Mouse (Mus musculus): ENCODE data around the gene 6030408B16Rik. TPM values are rescaled to one million over a fixed set of nuclear protein-coding genes. Genes with fewer than 3 reads are reported as not detected.

6030408B16Rik gene
- polyA plus RNA-seq, 1 experiment from 2014 or later = 1.7 TPM

- no peak for DNase-seq (ENCODE audit: low spot score)
- no peak for ATAC-seq (replicated peaks; ENCODE audit: insufficient number of reproducible peaks, low FRiP score, low TSS enrichment, low read depth)
- no peak overlapping the region for H3K4me2 ChIP-seq (ENCODE audit: low read depth, low read length)
- H3K36me3 ChIP-seq (replicated peaks; ENCODE audit: control insufficient read depth, insufficient read depth, low read depth, low read length) = no peaks in the 10 kb centered on the region
- no peak overlapping the region for H3K27ac ChIP-seq (replicated peaks; ENCODE audit: low read depth, low read length)
- 92% methylated on average over 4 of the region's 4 CpGs for WGBS
- H3K27me3 ChIP-seq (ENCODE audit: control insufficient read depth, insufficient read depth, low read length) = no peaks in the 10 kb centered on the region
- no peaks in the 10 kb centered on the region for H3K9me3 ChIP-seq (replicated peaks; ENCODE audit: control insufficient read depth, low read length)
- H3K9ac ChIP-seq (replicated peaks; ENCODE audit: low read length) = no peak overlapping the region
- no peaks in the 10 kb centered on the region for H3K4me1 ChIP-seq (ENCODE audit: control insufficient read depth, insufficient read depth, low read length)
- H3K4me3 ChIP-seq (ENCODE audit: low read depth, low read length) = no peak overlapping the region
Measured at GRCm38 (mm10) chr15:101306459-101306858, 13.4 kb downstream of the 6030408B16Rik start.

- H3K4me2 ChIP-seq (ENCODE audit: low read depth, low read length) = no peak overlapping the region
- no peaks in the 10 kb centered on the region for H3K36me3 ChIP-seq (replicated peaks; ENCODE audit: control insufficient read depth, insufficient read depth, low read depth, low read length)
- no peak overlapping the region for H3K4me3 ChIP-seq (ENCODE audit: low read depth, low read length)
- no peaks in the 10 kb centered on the region for H3K4me1 ChIP-seq (ENCODE audit: control insufficient read depth, insufficient read depth, low read length)
- DNase-seq (ENCODE audit: low spot score) = peak; percentile 27
- H3K27ac ChIP-seq (replicated peaks; ENCODE audit: low read depth, low read length) = no peak overlapping the region
- ATAC-seq (replicated peaks; ENCODE audit: insufficient number of reproducible peaks, low FRiP score, low TSS enrichment, low read depth) = no peak
- 50% methylated on average over 13 of the region's 13 CpGs for WGBS
- H3K9me3 ChIP-seq (replicated peaks; ENCODE audit: control insufficient read depth, low read length) = no peaks in the 10 kb centered on the region
- no peaks in the 10 kb centered on the region for H3K27me3 ChIP-seq (ENCODE audit: control insufficient read depth, insufficient read depth, low read length)
- no peak overlapping the region for H3K9ac ChIP-seq (replicated peaks; ENCODE audit: low read length)
Measured at GRCm38 (mm10) chr15:101308440-101309348, 15.7 kb downstream of the 6030408B16Rik start.

DNA sequence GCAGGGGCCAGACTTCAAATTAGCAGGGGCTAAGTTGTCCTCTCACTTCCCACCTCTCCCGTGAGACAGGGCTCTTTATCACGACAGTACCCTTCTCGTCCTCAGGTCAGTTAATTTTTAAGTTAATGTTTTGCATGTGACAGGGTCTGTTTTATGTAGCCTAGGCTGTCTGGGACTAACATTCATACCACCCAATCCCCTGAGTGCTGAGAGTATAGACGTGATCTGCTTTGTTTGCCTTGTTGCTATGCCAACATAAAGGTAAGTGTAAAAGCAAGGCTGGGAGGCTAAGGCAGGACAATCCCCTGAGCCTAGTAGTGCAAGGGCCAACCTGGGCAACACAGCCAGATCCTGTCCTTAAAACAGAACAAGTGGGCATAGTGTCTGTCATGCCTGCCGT, 16.5 kb downstream of the 6030408B16Rik start:
- DNase-seq (ENCODE audit: low spot score) = peak; percentile 33
- no peak overlapping the region for H3K9ac ChIP-seq (replicated peaks; ENCODE audit: low read length)
- ATAC-seq (replicated peaks; ENCODE audit: insufficient number of reproducible peaks, low FRiP score, low TSS enrichment, low read depth) = no peak
- H3K4me1 ChIP-seq (ENCODE audit: control insufficient read depth, insufficient read depth, low read length) = no peaks in the 10 kb centered on the region
- no peak overlapping the region for H3K4me2 ChIP-seq (ENCODE audit: low read depth, low read length)
- no peaks in the 10 kb centered on the region for H3K27me3 ChIP-seq (ENCODE audit: control insufficient read depth, insufficient read depth, low read length)
- H3K9me3 ChIP-seq (replicated peaks; ENCODE audit: control insufficient read depth, low read length) = no peaks in the 10 kb centered on the region
- WGBS = 29% methylated on average over 5 of the region's 5 CpGs
- no peak overlapping the region for H3K4me3 ChIP-seq (ENCODE audit: low read depth, low read length)
- H3K36me3 ChIP-seq (replicated peaks; ENCODE audit: control insufficient read depth, insufficient read depth, low read depth, low read length) = no peaks in the 10 kb centered on the region
- H3K27ac ChIP-seq (replicated peaks; ENCODE audit: low read depth, low read length) = no peak overlapping the region

GRCm38 (mm10) chr15:101311087-101311770, 18.2 kb downstream of the 6030408B16Rik start:
- H3K27ac ChIP-seq (replicated peaks; ENCODE audit: low read depth, low read length) = no peak overlapping the region
- DNase-seq (ENCODE audit: low spot score) (no peak), ATAC-seq (replicated peaks; ENCODE audit: insufficient number of reproducible peaks, low FRiP score, low TSS enrichment, low read depth) (no peak)
- no peaks in the 10 kb centered on the region for H3K4me1 ChIP-seq (ENCODE audit: control insufficient read depth, insufficient read depth, low read length)
- WGBS = 63% methylated on average over 12 of the region's 15 CpGs
- no peaks in the 10 kb centered on the region for H3K9me3 ChIP-seq (replicated peaks; ENCODE audit: control insufficient read depth, low read length)
- no peak overlapping the region for H3K4me3 ChIP-seq (ENCODE audit: low read depth, low read length)
- no peaks in the 10 kb centered on the region for H3K27me3 ChIP-seq (ENCODE audit: control insufficient read depth, insufficient read depth, low read length)
- no peak overlapping the region for H3K9ac ChIP-seq (replicated peaks; ENCODE audit: low read length)
- no peak overlapping the region for H3K4me2 ChIP-seq (ENCODE audit: low read depth, low read length)
- no peaks in the 10 kb centered on the region for H3K36me3 ChIP-seq (replicated peaks; ENCODE audit: control insufficient read depth, insufficient read depth, low read depth, low read length)

DNA sequence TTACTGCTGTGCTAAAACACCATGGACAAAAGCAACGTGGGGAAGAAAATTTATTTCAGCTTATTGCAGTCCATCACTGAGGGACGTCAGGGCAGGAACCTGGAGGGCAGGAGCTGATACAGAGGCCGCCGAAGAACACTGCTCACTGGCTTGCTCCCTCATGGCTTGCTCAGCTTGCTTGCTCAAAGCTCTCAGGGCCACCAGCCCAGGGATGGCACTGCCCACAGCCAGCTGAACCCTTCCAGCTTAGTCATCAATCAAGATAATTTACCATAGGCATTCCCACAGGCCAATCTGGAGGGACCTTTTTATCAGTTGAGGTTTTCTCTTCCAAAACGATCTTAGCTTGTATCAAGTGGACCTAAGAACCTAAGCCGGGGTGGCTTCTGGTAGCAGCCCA, 19.0 kb downstream of the 6030408B16Rik start:
- H3K4me1 ChIP-seq (ENCODE audit: control insufficient read depth, insufficient read depth, low read length) = no peaks in the 10 kb centered on the region
- no peak overlapping the region for H3K27ac ChIP-seq (replicated peaks; ENCODE audit: low read depth, low read length)
- no peaks in the 10 kb centered on the region for H3K9me3 ChIP-seq (replicated peaks; ENCODE audit: control insufficient read depth, low read length)
- no peak overlapping the region for H3K9ac ChIP-seq (replicated peaks; ENCODE audit: low read length)
- no peaks in the 10 kb centered on the region for H3K36me3 ChIP-seq (replicated peaks; ENCODE audit: control insufficient read depth, insufficient read depth, low read depth, low read length)
- no peak overlapping the region for H3K4me2 ChIP-seq (ENCODE audit: low read depth, low read length)
- WGBS = 83% methylated on average over 6 of the region's 6 CpGs
- DNase-seq (ENCODE audit: low spot score) (no peak), ATAC-seq (replicated peaks; ENCODE audit: insufficient number of reproducible peaks, low FRiP score, low TSS enrichment, low read depth) (no peak)
- H3K4me3 ChIP-seq (ENCODE audit: low read depth, low read length) = no peak overlapping the region
- H3K27me3 ChIP-seq (ENCODE audit: control insufficient read depth, insufficient read depth, low read length) = no peaks in the 10 kb centered on the region

- H3K4me2 ChIP-seq (ENCODE audit: low read depth, low read length) = no peak overlapping the region
- WGBS = 88% methylated on average over 4 of the region's 4 CpGs
Measured at GRCm38 (mm10) chr15:101315378-101315777, 22.4 kb downstream of the 6030408B16Rik start.

DNA sequence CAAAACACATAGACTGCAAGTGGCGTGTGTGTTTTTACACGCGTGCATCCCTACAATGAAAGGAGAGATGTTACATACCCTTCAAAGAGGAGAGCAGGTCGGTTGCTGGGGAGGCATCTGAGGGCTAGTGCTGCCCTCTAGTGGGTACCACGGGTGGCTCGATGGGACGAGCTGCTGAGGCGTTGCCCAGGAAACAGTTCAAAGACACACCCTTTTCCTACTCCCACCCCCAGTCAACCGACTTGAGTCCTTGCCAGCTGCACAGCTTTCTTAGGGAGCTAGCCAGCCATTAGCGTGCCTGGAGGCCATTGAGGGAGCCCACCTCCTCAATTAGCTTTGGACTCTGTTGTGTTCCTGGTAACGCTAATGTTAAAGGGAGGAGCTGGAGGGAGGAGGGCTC, 22.8 kb downstream of the 6030408B16Rik start:
- WGBS = 4% methylated on average over 11 of the region's 11 CpGs
- H3K27me3 ChIP-seq (ENCODE audit: control insufficient read depth, insufficient read depth, low read length) = no peaks in the 10 kb centered on the region
- H3K4me1 ChIP-seq (ENCODE audit: control insufficient read depth, insufficient read depth, low read length) = no peaks in the 10 kb centered on the region
- no peak overlapping the region for H3K4me2 ChIP-seq (ENCODE audit: low read depth, low read length)
- no peak overlapping the region for H3K4me3 ChIP-seq (ENCODE audit: low read depth, low read length)
- no peak overlapping the region for H3K27ac ChIP-seq (replicated peaks; ENCODE audit: low read depth, low read length)
- no peaks in the 10 kb centered on the region for H3K36me3 ChIP-seq (replicated peaks; ENCODE audit: control insufficient read depth, insufficient read depth, low read depth, low read length)
- ATAC-seq (replicated peaks; ENCODE audit: insufficient number of reproducible peaks, low FRiP score, low TSS enrichment, low read depth) = peak; percentile 82
- peak; percentile 93 for DNase-seq (ENCODE audit: low spot score)
- no peak overlapping the region for H3K9ac ChIP-seq (replicated peaks; ENCODE audit: low read length)
- H3K9me3 ChIP-seq (replicated peaks; ENCODE audit: control insufficient read depth, low read length) = no peaks in the 10 kb centered on the region

More at GRCm38 (mm10) chr15:101315378-101315777, 22.4 kb downstream of the 6030408B16Rik start:
- Histone ChIP-seq H3K9ac (replicated peaks; ENCODE audit: low read length) (no peak overlapping the region), H3K27ac (replicated peaks; ENCODE audit: low read depth, low read length) (no peak overlapping the region), H3K36me3 (replicated peaks; ENCODE audit: control insufficient read depth, insufficient read depth, low read depth, low read length) (no peaks in the 10 kb centered on the region), H3K27me3 (ENCODE audit: control insufficient read depth, insufficient read depth, low read length) (no peaks in the 10 kb centered on the region), H3K9me3 (replicated peaks; ENCODE audit: control insufficient read depth, low read length) (no peaks in the 10 kb centered on the region), H3K4me3 (ENCODE audit: low read depth, low read length) (no peak overlapping the region), H3K4me1 (ENCODE audit: control insufficient read depth, insufficient read depth, low read length) (no peaks in the 10 kb centered on the region)
- no peak for DNase-seq (ENCODE audit: low spot score)
- ATAC-seq (replicated peaks; ENCODE audit: insufficient number of reproducible peaks, low FRiP score, low TSS enrichment, low read depth) = no peak

Data from embryonic facial prominence, embryonic 11.5 days (tissue).